Mouse (Mus musculus) 416B (cell line): ENCODE data around the gene Brwd1.
"Not testable (repeated sequence)": the region's sequence is repeated elsewhere in the genome, so short reads cannot be mapped to it uniquely, and the experiment has no call there.

ENCODE experiments used
- DNase-seq: peaks from one replicate; pipeline ENCODE4 v3.0.0; 2011; ENCODE audit warnings: low read depth

Gene Brwd1

GRCm38 (mm10) chr16:96080524-96080923, 1.8 kb downstream of the Brwd1 start:
- DNase-seq = no peak

GRCm38 (mm10) chr16:96068364-96068763, 14.0 kb downstream of the Brwd1 start:
- no peak for DNase-seq

- no peak for DNase-seq
Observed at GRCm38 (mm10) chr16:96066174-96066573, 16.2 kb downstream of the Brwd1 start.

- DNase-seq = no peak
Observed at GRCm38 (mm10) chr16:96064649-96065048, 17.7 kb downstream of the Brwd1 start.

GRCm38 (mm10) chr16:96044096-96044495, 38.2 kb downstream of the Brwd1 start:
- peak; percentile 76 for DNase-seq

- DNase-seq = no peak
Observed at GRCm38 (mm10) chr16:96040691-96041090, 41.6 kb downstream of the Brwd1 start.

- no peak for DNase-seq
Observed at GRCm38 (mm10) chr16:96039538-96039937, 42.8 kb downstream of the Brwd1 start.

GRCm38 (mm10) chr16:96034473-96034872, 47.9 kb downstream of the Brwd1 start:
- DNase-seq = no peak

GRCm38 (mm10) chr16:96032368-96033043, 49.8 kb downstream of the Brwd1 start:
- DNase-seq = no peak

- DNase-seq = peak; percentile 18
Observed at GRCm38 (mm10) chr16:96030476-96031102, 51.7 kb downstream of the Brwd1 start.

- DNase-seq = no peak
Observed at GRCm38 (mm10) chr16:96026256-96026655, 56.1 kb downstream of the Brwd1 start.

- DNase-seq = peak; percentile 23
Observed at GRCm38 (mm10) chr16:96025244-96025643, 57.1 kb downstream of the Brwd1 start.

- DNase-seq = no peak
Observed at GRCm38 (mm10) chr16:96021045-96021444, 61.3 kb downstream of the Brwd1 start.

GRCm38 (mm10) chr16:96009124-96009523, 73.2 kb downstream of the Brwd1 start:
- DNase-seq = not testable (repeated sequence)

- DNase-seq = not testable (repeated sequence)
Observed at GRCm38 (mm10) chr16:96004278-96004677, 78.0 kb downstream of the Brwd1 start.

- peak; percentile 59 for DNase-seq
Observed at GRCm38 (mm10) chr16:95999291-95999690, 83.0 kb downstream of the Brwd1 start.

- DNase-seq = no peak
Observed at GRCm38 (mm10) chr16:95996156-95996555, 86.2 kb downstream of the Brwd1 start.

- peak; percentile 32 for DNase-seq
Observed at GRCm38 (mm10) chr16:95994576-95994975, 87.8 kb downstream of the Brwd1 start.

GRCm38 (mm10) chr16:95992596-95992995, 89.7 kb downstream of the Brwd1 start:
- DNase-seq = no peak

- peak; percentile 64 for DNase-seq
Observed at GRCm38 (mm10) chr16:95991122-95991900, 91.0 kb downstream of the Brwd1 start.

- DNase-seq = peak; percentile 95
Observed at GRCm38 (mm10) chr16:95990462-95991121, 91.7 kb downstream of the Brwd1 start, which contains the start of gene Psmg1. TSS of gene Psmg1 (minus strand) at chr16:95990960.

- DNase-seq = peak; percentile 78
Observed at GRCm38 (mm10) chr16:95984911-95985310, 97.4 kb downstream of the Brwd1 start.
